Mouse (Mus musculus): ENCODE measurements at regions not wholly inside any gene's neighbourhood (a gene's known extent, or its start where the extent isn't known, plus 50 kb on each side); places are given as distances from the start of the nearest gene placed in this dataset.

- no peak for TF ChIP-seq CTCF (IDR thresholded peaks at IDR 0.05)
- POLR2A ChIA-PET = no interaction called here
- CTCF ChIA-PET = interaction anchor here (1.2 to 1.4 kb wide), 2 partner anchors 33 to 90 kb away, joined by 3 read pairs; no protein-coding TSS in a partner anchor
- ATAC-seq = no peak
- no peaks in the 10 kb centered on the region for H3K27me3 ChIP-seq
- DNase-seq (ENCODE audit: low read depth, low spot score) = no peak
- in situ Hi-C loops (cut with MboI; ENCODE audit: low pct_unique_long_range_greater_than_20kb) = no loop called here
Measured at GRCm38 (mm10) chr13:70348456-70348855, 289.0 kb downstream of the Ice1 start.

- no peak for TF ChIP-seq CTCF (IDR thresholded peaks at IDR 0.05)
- DNase-seq (ENCODE audit: low read depth, low spot score) (no peak), ATAC-seq (no peak)
- POLR2A ChIA-PET = no interaction called here
- no peaks in the 10 kb centered on the region for H3K27me3 ChIP-seq
- CTCF ChIA-PET = interaction anchor here (1.1 to 1.4 kb wide), 2 partner anchors 32 to 58 kb away, joined by 3 read pairs; no protein-coding TSS in a partner anchor
- in situ Hi-C loops (cut with MboI; ENCODE audit: low pct_unique_long_range_greater_than_20kb) = no loop called here
Measured at GRCm38 (mm10) chr13:70348965-70349364, 288.5 kb downstream of the Ice1 start.

- in situ Hi-C loops (cut with MboI; ENCODE audit: low pct_unique_long_range_greater_than_20kb) = no loop called here
- ChIA-PET POLR2A (interaction anchor here (0.7 kb wide), 1 partner anchor 65 kb away, joined by 15 read pairs; no protein-coding TSS in a partner anchor), CTCF (interaction anchor here (0.8 to 1.2 kb wide), 2 partner anchors 12 to 85 kb away, joined by 3 read pairs; no protein-coding TSS in a partner anchor)
- no peaks in the 10 kb centered on the region for H3K27me3 ChIP-seq
- DNase-seq (ENCODE audit: low read depth, low spot score) = peak; percentile 60
- TF ChIP-seq CTCF (IDR thresholded peaks at IDR 0.05) = no peak
- peak; percentile 73 for ATAC-seq
Measured at GRCm38 (mm10) chr13:70369647-70370046, 267.8 kb downstream of the Ice1 start.

GRCm38 (mm10) chr13:70380772-70381171, 256.7 kb downstream of the Ice1 start:
- peaks cover 5% of the 10 kb centered on the region for H3K27me3 ChIP-seq
- DNase-seq (ENCODE audit: low read depth, low spot score) (no peak), ATAC-seq (no peak)
- TF ChIP-seq CTCF (IDR thresholded peaks at IDR 0.05) = no peak
- POLR2A ChIA-PET = no interaction called here
- CTCF ChIA-PET = interaction anchor here (1.1 kb wide), 1 partner anchor 32 kb away, joined by 3 read pairs; no protein-coding TSS in a partner anchor
- in situ Hi-C loops (cut with MboI; ENCODE audit: low pct_unique_long_range_greater_than_20kb) = no loop called here

GRCm38 (mm10) chr13:70385292-70385691, 252.1 kb downstream of the Ice1 start:
- in situ Hi-C loops (cut with MboI; ENCODE audit: low pct_unique_long_range_greater_than_20kb) = no loop called here
- H3K27me3 ChIP-seq = no peaks in the 10 kb centered on the region
- no peak for TF ChIP-seq CTCF (IDR thresholded peaks at IDR 0.05)
- DNase-seq (ENCODE audit: low read depth, low spot score) (no peak), ATAC-seq (no peak)
- CTCF ChIA-PET = interaction anchor here (0.8 to 1.4 kb wide), 3 partner anchors 9 to 15 kb away, joined by 3 to 4 read pairs (median 4); no protein-coding TSS in a partner anchor
- POLR2A ChIA-PET = no interaction called here

GRCm38 (mm10) chr13:70412788-70413187, 224.6 kb downstream of the Ice1 start:
- POLR2A ChIA-PET = no interaction called here
- DNase-seq (ENCODE audit: low read depth, low spot score) = no peak
- no peaks in the 10 kb centered on the region for H3K27me3 ChIP-seq
- ATAC-seq = no peak
- no peak for TF ChIP-seq CTCF (IDR thresholded peaks at IDR 0.05)
- CTCF ChIA-PET = interaction anchor here (0.9 kb wide), 1 partner anchor 11 kb away, joined by 3 read pairs; no protein-coding TSS in a partner anchor
- in situ Hi-C loops (cut with MboI; ENCODE audit: low pct_unique_long_range_greater_than_20kb) = no loop called here

GRCm38 (mm10) chr13:70418156-70418555, 219.3 kb downstream of the Ice1 start:
- in situ Hi-C loops (cut with MboI; ENCODE audit: low pct_unique_long_range_greater_than_20kb) = no loop called here
- ChIA-PET CTCF (interaction anchor here (1.1 kb wide), 1 partner anchor 10 kb away, joined by 4 read pairs; no protein-coding TSS in a partner anchor), POLR2A (no interaction called here)
- no peak for TF ChIP-seq CTCF (IDR thresholded peaks at IDR 0.05)
- DNase-seq (ENCODE audit: low read depth, low spot score) (no peak), ATAC-seq (no peak)
- no peaks in the 10 kb centered on the region for H3K27me3 ChIP-seq

GRCm38 (mm10) chr13:70439419-70439818, 198.0 kb downstream of the Ice1 start:
- ATAC-seq (peak; percentile 74), DNase-seq (ENCODE audit: low read depth, low spot score) (no peak)
- H3K27me3 ChIP-seq = no peaks in the 10 kb centered on the region
- ChIA-PET CTCF (no interaction called here), POLR2A (interaction anchor here (0.6 kb wide), 2 partner anchors 9 to 35 kb away, joined by 3 read pairs; no protein-coding TSS in a partner anchor)
- in situ Hi-C loops (cut with MboI; ENCODE audit: low pct_unique_long_range_greater_than_20kb) = no loop called here
- no peak for TF ChIP-seq CTCF (IDR thresholded peaks at IDR 0.05)

GRCm38 (mm10) chr13:70446940-70447339, 190.5 kb downstream of the Ice1 start:
- in situ Hi-C loops (cut with MboI; ENCODE audit: low pct_unique_long_range_greater_than_20kb) = no loop called here
- H3K27me3 ChIP-seq = no peaks in the 10 kb centered on the region
- ATAC-seq = no peak
- POLR2A ChIA-PET = interaction anchor here (0.6 kb wide), 1 partner anchor 13 kb away, joined by 4 read pairs; no protein-coding TSS in a partner anchor
- CTCF ChIA-PET = no interaction called here
- no peak for TF ChIP-seq CTCF (IDR thresholded peaks at IDR 0.05)
- no peak for DNase-seq (ENCODE audit: low read depth, low spot score)

GRCm38 (mm10) chr13:70454592-70455390, 182.6 kb downstream of the Ice1 start:
- ATAC-seq (peak; percentile 91), DNase-seq (ENCODE audit: low read depth, low spot score) (peak; percentile 96)
- in situ Hi-C loops (cut with MboI; ENCODE audit: low pct_unique_long_range_greater_than_20kb) = loop anchor here (5.0 kb wide), 1 partner anchor 83 kb away; no protein-coding TSS in a partner anchor
- TF ChIP-seq CTCF (IDR thresholded peaks at IDR 0.05) = no peak
- ChIA-PET CTCF (interaction anchor here (0.9 to 1.3 kb wide), 4 partner anchors 42 to 111 kb away, joined by 3 to 4 read pairs (median 3); no protein-coding TSS in a partner anchor), POLR2A (interaction anchor here (1.6 kb wide), 1 partner anchor 85 kb away, joined by 5 read pairs; no protein-coding TSS in a partner anchor)
- no peaks in the 10 kb centered on the region for H3K27me3 ChIP-seq

- no peak for TF ChIP-seq CTCF (IDR thresholded peaks at IDR 0.05)
- ChIA-PET POLR2A (interaction anchor here (0.6 kb wide), 1 partner anchor 333 kb away, joined by 3 read pairs; no protein-coding TSS in a partner anchor), CTCF (interaction anchor here (1.8 to 1.9 kb wide), 2 partner anchors 17 to 39 kb away, joined by 5 to 6 read pairs; no protein-coding TSS in a partner anchor)
- DNase-seq (ENCODE audit: low read depth, low spot score) = no peak
- in situ Hi-C loops (cut with MboI; ENCODE audit: low pct_unique_long_range_greater_than_20kb) = no loop called here
- H3K27me3 ChIP-seq = no peaks in the 10 kb centered on the region
- ATAC-seq = no peak
Measured at GRCm38 (mm10) chr13:70458406-70458805, 179.0 kb downstream of the Ice1 start.
